Mouse (Mus musculus): ENCODE measurements around the gene Stk10. TPM values are rescaled to one million over a fixed set of nuclear protein-coding genes. Genes with fewer than 3 reads are reported as not detected.

Stk10 gene
- polyA plus RNA-seq, 1 experiment from 2014 or later: 2.5 TPM

DNA sequence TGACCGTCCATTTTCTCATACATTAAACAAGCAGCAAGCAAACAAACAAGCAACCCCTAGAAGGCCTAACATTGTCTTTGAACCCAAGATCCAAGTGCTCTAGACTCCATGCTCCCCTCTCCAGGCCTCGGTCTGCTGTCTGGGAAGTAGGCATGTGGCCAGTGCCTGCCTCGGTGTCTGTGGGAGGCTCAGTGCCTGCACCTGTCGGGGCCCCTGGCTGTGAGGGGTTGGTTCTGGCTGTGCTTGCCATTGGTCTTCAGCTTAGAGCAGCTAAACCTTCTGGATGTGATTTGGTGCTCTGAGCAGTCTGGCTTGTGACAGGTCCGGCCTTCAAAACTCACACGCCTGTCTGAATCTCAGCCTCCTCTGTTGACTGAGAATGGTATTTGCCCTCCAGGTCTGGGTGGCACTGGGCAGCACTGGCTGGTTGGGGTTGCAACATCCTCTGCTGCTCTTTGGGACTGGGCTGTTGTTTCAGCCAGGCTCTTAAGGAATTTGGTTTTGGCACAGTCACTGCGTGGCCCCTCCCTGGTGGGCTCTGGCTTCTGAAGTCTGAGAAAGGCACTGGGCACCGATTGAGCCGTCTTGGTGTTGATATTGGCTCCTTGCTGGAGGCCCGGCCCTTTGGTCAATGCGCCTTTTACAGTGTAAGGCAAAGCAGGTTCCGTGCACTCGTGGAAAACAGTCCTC, 19.4 kb downstream of the Stk10 start:
- ATAC-seq (replicated peaks; ENCODE audit: insufficient number of reproducible peaks, insufficient read depth, low FRiP score, low read depth): peak; percentile 47; the same call in 1 of the 2 replicates
- H3K4me2 ChIP-seq: peak overlapping the region; percentile 18; the same call in 1 of the 2 replicates
- no peaks in the 10 kb centered on the region for H3K36me3 ChIP-seq
- no peaks in the 10 kb centered on the region for H3K27me3 ChIP-seq
- H3K9ac ChIP-seq: peak overlapping the region; percentile 24; the same call in 1 of the 2 replicates
- no peak overlapping the region for H3K4me3 ChIP-seq
- peak overlapping the region; percentile 46 for H3K27ac ChIP-seq
- peaks cover 61% of the 10 kb centered on the region for H3K4me1 ChIP-seq (replicated peaks)
- 58% methylated on average over 13 of the region's 13 CpGs for WGBS
- H3K9me3 ChIP-seq (replicated peaks): no peaks in the 10 kb centered on the region

DNA sequence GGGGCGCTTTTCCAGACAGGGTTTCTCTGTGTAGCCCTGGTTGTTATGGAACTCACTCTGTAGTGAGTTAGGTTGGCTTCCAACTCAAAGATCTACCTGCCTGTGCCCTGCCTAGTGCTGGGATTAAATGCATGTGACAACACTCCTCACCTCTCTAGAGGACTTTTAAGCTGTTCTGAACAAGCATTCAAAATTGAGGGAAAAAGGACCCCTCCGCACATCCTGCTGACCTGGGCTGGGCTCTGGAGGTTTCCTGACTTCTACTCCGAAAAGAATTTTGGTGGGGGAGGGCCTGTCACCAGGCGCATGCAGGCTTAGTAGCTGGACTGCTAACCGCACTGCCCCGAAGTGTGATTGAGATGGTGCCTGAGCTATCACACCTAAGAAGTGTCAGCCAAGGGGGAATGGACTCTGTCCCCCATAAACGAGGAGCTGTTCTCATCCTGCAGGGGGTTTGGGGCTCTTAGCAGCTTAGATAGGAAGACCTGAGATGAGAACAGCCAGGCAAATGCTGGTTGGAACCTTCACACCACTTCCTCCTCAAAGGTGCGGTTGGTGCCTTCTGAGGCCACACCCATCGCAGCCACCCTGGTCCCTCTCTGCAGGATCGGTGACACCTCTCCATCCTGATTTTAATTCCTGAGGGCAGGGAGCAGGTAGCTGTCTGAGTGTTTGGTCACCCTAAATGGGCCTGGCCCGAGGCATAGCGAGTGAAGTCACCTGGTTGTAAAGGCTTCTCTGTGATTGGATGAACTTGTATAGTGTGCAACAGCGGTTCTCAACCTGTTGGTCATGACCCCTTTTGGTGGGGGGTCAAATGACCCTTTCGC, 20.4 kb downstream of the Stk10 start:
- peak overlapping the region; percentile 46 for H3K27ac ChIP-seq
- 37% methylated on average over 14 of the region's 14 CpGs for WGBS
- no peak for ATAC-seq (replicated peaks; ENCODE audit: insufficient number of reproducible peaks, insufficient read depth, low FRiP score, low read depth)
- no peaks in the 10 kb centered on the region for H3K36me3 ChIP-seq
- peaks cover 52% of the 10 kb centered on the region for H3K4me1 ChIP-seq (replicated peaks)
- H3K27me3 ChIP-seq: no peaks in the 10 kb centered on the region
- no peak overlapping the region for H3K4me3 ChIP-seq
- H3K9ac ChIP-seq: peak overlapping the region; percentile 24; the same call in 1 of the 2 replicates
- no peaks in the 10 kb centered on the region for H3K9me3 ChIP-seq (replicated peaks)
- H3K4me2 ChIP-seq: peak overlapping the region; percentile 18

DNA sequence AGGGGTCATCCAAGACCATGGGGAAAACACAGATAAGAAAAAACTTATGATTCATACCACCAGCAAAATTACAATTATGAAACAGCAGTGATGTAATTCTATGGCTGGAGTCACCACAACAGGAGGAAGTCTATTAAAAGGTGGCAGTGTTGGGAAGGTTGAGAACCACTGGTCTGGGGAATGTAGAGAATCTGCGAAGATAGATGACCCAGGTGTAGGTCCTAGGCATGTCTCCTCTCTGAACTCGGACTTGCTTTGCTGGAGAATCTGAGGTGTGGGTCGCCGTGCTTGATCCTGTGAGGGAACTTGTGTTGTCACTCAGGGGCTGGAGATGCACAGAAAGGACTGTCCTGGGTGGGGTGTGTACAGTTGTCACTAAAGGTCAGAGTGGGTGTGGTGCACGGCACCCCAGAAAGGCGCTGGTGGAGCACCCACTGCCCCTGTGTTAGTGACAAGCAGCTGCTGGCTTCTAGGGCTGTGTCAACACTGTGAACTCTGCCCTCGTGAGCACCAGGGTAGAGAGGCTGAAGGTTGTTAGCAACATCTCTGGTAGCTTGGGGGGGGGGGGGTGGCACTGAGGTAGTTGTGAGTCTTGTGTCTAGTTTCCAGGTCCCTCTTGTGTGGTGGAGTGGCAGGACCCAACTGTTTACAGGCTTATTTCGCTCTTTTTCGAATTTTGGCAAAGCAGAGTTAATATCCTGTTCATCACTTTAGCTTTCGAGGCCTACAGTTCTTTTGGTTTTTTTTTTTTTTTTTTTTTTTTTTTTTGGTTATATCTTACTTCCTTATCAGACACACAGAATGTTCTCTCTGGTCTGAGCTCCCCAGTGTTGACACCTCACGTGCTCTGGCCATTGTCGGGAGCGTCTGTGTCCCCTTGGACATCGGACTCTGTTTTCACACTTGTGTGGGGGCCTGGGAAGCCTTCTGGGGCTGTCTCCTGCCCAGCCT, 21.3 kb downstream of the Stk10 start:
- Histone ChIP-seq H3K27me3 (no peaks in the 10 kb centered on the region), H3K4me3 (no peak overlapping the region), H3K4me1 (replicated peaks) (peaks cover 51% of the 10 kb centered on the region), H3K4me2 (no peak overlapping the region), H3K27ac (0 out of 2 replicates have a peak overlapping the region, but pooled peaks have one; percentile 19), H3K9ac (no peak overlapping the region), H3K36me3 (no peaks in the 10 kb centered on the region), H3K9me3 (replicated peaks) (no peaks in the 10 kb centered on the region)
- 59% methylated on average over 14 of the region's 14 CpGs for WGBS
- no peak for ATAC-seq (replicated peaks; ENCODE audit: insufficient number of reproducible peaks, insufficient read depth, low FRiP score, low read depth)

DNA sequence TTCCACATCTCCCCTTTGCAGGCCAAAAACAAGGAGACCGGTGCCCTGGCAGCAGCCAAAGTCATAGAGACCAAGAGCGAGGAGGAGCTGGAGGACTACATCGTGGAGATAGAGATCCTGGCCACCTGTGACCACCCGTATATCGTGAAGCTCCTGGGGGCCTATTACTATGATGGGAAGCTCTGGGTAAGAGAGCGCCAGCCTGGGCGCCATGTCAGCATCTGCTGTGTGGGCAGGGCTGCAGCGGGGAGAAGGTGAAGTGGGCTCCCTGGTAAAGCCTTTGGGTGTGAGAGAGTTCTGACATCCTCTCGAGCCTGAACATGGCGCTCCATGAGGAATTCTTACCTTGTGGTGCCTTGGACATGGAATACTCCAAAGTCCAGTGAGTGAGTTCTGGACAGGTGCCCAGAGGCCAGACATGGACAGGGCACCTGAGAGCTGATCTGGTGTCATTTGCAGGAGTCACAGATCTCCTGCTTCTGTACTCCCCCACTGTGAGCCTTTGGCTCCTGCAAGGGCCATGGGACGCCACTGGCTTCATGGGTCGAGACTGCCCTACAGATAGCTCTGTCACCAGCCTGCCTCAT, 22.1 kb downstream of the Stk10 start:
- Histone ChIP-seq H3K9ac (no peak overlapping the region), H3K4me3 (no peak overlapping the region), H3K27ac (no peak overlapping the region), H3K27me3 (no peaks in the 10 kb centered on the region), H3K9me3 (replicated peaks) (no peaks in the 10 kb centered on the region), H3K36me3 (no peaks in the 10 kb centered on the region), H3K4me2 (no peak overlapping the region), H3K4me1 (replicated peaks) (peaks cover 49% of the 10 kb centered on the region)
- WGBS: 78% methylated on average over 12 of the region's 12 CpGs
- ATAC-seq (replicated peaks; ENCODE audit: insufficient number of reproducible peaks, insufficient read depth, low FRiP score, low read depth): no peak

DNA sequence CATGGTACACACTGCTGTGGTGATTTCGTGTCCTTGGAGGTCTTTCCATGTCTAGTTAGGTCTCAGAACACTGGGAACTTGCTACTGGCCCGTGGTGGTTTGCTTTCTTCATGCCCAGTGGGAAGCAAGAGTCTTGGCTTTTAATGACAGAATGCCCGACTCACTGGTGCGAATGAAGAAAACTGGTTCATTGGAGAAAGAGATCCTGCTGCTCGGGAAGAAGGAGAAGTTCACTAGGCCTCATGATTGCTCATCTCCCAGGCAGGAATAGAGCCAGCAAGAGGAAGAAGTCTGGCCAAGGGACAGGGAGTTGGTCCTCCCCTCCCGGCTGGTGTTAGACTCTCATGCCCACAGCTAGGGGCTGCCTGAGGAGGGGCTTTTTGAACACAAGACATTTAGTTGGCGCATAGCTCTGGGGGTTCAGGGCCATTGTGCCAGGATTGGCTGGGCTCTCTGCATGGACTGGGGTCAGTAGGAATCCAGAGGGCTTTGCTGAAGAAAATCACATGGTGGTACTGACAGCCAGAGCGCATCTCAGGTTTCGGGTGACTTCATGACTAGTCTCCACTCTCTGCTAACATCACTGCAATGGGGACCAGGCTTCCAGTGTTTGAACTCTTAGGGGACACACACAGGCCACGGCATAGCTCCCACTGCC, 23.4 kb downstream of the Stk10 start:
- peaks cover 41% of the 10 kb centered on the region for H3K4me1 ChIP-seq (replicated peaks)
- ATAC-seq (replicated peaks; ENCODE audit: insufficient number of reproducible peaks, insufficient read depth, low FRiP score, low read depth): no peak
- no peak overlapping the region for H3K9ac ChIP-seq
- no peaks in the 10 kb centered on the region for H3K27me3 ChIP-seq
- 78% methylated on average over 10 of the region's 10 CpGs for WGBS
- no peak overlapping the region for H3K4me2 ChIP-seq
- H3K4me3 ChIP-seq: no peak overlapping the region
- H3K36me3 ChIP-seq: no peaks in the 10 kb centered on the region
- H3K27ac ChIP-seq: no peak overlapping the region
- no peaks in the 10 kb centered on the region for H3K9me3 ChIP-seq (replicated peaks)

DNA sequence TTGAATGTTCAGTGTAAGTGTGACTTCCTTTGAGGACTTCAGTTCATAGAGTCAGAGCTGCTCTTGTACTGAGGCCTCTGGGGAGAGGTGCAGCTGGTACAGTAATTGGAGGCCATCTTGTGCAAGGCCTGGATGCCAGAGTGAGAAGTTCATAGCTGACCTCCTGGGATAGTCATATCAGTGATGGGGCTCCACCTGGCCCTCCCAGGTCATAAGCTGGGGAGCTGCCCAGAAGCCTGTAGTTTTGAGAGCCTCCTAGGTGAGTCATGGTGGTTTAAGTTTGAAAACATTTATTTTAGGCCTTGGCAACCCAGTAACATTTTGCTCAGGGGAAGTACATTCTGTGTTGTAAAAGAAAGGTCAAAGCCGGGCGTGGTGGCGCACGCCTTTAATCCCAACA, 24.9 kb downstream of the Stk10 start:
- Histone ChIP-seq H3K27ac (no peak overlapping the region), H3K9me3 (replicated peaks) (no peaks in the 10 kb centered on the region), H3K36me3 (no peaks in the 10 kb centered on the region), H3K4me3 (no peak overlapping the region), H3K9ac (no peak overlapping the region), H3K27me3 (no peaks in the 10 kb centered on the region), H3K4me2 (no peak overlapping the region), H3K4me1 (replicated peaks) (peaks cover 38% of the 10 kb centered on the region)
- WGBS: 89% methylated on average over 4 of the region's 4 CpGs
- ATAC-seq (replicated peaks; ENCODE audit: insufficient number of reproducible peaks, insufficient read depth, low FRiP score, low read depth): no peak

DNA sequence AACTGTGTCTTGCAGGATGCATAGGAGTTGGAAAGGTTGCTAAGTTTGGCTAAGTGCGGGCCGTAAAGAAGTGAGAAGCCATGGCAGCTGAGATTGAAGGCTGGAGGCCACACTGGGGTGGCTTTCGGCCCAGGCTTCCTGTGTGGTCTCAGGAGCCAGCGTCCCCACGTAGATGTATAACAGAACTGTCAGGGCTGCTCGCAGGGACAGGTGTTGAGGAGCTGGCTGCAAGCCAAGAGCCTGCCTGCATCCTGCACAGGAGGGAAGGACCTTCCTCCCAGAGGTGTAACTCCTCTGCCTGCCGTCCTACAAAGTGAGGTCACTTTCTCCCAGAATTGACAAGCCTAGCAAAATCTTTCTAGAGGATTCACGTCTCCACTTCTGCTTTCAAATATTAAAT, 25.6 kb downstream of the Stk10 start:
- Histone ChIP-seq H3K9ac (no peak overlapping the region), H3K4me3 (no peak overlapping the region), H3K27ac (no peak overlapping the region), H3K27me3 (no peaks in the 10 kb centered on the region), H3K4me1 (replicated peaks) (peaks cover 33% of the 10 kb centered on the region), H3K36me3 (no peaks in the 10 kb centered on the region), H3K4me2 (no peak overlapping the region), H3K9me3 (replicated peaks) (no peaks in the 10 kb centered on the region)
- no peak for ATAC-seq (replicated peaks; ENCODE audit: insufficient number of reproducible peaks, insufficient read depth, low FRiP score, low read depth)
- WGBS: 36% methylated on average over 8 of the region's 8 CpGs

DNA sequence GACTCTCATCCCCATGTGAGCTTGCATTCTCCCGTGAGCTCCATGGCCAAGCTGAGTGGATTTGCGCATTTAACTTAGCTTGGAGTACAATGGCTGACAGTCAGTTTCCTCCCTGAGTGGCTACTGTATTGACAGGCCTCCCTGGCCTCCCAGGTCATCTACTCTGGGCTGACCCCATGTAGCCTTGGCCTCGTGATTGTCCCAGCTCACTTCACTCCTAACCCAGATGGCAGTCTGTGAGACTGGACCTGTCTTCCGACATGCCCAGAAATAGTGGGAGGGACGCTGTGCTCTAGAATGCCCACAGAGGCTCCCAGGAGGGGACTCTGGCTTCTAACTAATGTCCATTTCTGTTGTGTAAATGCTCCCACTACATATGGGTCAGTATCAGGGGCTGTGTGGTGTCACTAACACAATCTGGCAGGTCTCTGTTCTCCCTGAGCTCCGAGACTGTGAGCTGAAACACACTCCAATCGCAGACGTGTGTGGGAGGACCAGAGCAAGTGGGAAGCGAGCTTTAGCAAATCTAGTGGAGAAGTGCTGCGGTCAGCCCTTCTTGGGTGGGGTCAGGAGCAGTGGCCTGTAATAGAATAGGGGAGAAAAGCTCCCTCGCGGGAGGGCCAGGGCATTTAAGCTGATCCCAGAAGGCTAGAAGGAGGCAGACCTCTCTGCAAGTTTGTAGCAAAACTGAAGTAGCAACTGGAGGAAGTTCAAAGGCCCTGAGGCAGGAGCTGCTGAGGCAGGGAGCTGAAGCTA, 27.1 kb downstream of the Stk10 start:
- H3K4me1 ChIP-seq (replicated peaks): peaks cover 28% of the 10 kb centered on the region
- no peak overlapping the region for H3K4me3 ChIP-seq
- no peaks in the 10 kb centered on the region for H3K36me3 ChIP-seq
- H3K27me3 ChIP-seq: no peaks in the 10 kb centered on the region
- H3K4me2 ChIP-seq: no peak overlapping the region
- no peaks in the 10 kb centered on the region for H3K9me3 ChIP-seq (replicated peaks)
- ATAC-seq (replicated peaks; ENCODE audit: insufficient number of reproducible peaks, insufficient read depth, low FRiP score, low read depth): no peak
- no peak overlapping the region for H3K27ac ChIP-seq
- WGBS: 83% methylated on average over 12 of the region's 12 CpGs
- H3K9ac ChIP-seq: no peak overlapping the region

DNA sequence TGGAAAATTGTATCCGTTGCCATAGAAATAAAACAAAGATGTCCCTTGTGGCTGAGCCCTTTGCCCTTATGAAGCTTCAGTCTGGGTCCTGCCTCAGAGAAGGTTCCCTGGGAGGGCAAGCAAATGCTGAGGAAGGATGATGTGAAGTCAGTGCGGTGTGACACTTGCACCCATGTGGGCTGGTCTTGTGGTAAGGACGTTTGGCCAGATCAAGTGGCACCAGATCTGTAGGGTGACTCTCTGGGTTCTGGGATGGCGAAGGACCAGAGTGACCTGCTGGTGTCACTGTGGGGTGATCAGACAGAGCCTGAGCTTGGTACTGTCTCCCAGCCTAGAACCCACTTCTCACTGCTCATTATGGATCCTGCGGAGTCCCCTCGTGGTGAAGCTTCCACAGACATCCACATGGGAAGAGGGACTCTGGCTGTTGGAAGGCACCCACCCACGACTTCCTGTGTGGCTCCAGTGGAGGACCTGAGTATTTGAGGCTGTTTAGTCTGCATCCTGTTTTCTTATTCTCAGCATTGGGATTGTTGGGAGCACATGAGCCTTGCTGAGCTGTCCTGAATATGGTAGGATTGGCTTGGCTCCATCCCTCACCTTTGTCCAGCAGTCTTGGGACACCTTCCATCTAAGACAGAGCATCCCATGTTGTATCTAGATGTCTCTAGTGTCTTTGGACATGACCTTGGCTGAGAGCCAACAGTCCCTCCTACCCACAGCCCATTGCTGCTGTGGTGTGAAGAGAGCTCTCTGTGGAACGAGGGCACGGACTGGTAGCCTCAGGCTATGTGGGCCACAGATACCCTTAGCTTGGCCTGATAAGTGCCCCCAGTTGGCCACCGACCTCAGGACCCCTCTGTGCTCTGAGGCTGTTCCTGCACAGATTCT, 28.6 kb downstream of the Stk10 start:
- ATAC-seq (replicated peaks; ENCODE audit: insufficient number of reproducible peaks, insufficient read depth, low FRiP score, low read depth): no peak
- H3K4me1 ChIP-seq (replicated peaks): peaks cover 28% of the 10 kb centered on the region
- H3K36me3 ChIP-seq: no peaks in the 10 kb centered on the region
- no peaks in the 10 kb centered on the region for H3K27me3 ChIP-seq
- H3K9me3 ChIP-seq (replicated peaks): no peaks in the 10 kb centered on the region
- no peak overlapping the region for H3K9ac ChIP-seq
- 70% methylated on average over 10 of the region's 10 CpGs for WGBS
- no peak overlapping the region for H3K4me2 ChIP-seq
- H3K4me3 ChIP-seq: no peak overlapping the region
- H3K27ac ChIP-seq: 0 out of 2 replicates have a peak overlapping the region, but pooled peaks have one; percentile 11

Measured in heart, embryonic 15.5 days (tissue).